Mouse (Mus musculus) hindbrain, embryonic 16.5 days (tissue): Measurements from ENCODE around the gene Krt34. TPM values are rescaled to one million over a fixed set of nuclear protein-coding genes. Genes with fewer than 3 reads are reported as not detected.

Experiments
- ATAC-seq: fragments of 200-750 bp; cut with Nextera tagmentation; 2 replicates; pipeline ENCODE4 v1.8.0; 2017; ENCODE audit warnings: moderate TSS enrichment, moderate library complexity
- H3K27ac ChIP-seq: fragments of 300-500 bp; sonication (generic); 2 replicates; pipeline ENCODE4 v1.5.1; 2014; ENCODE audit warnings: low read depth, mild to moderate bottlenecking, control low read depth, low read length, moderate library complexity
- H3K27me3 ChIP-seq: fragments of 300-500 bp; sonication (generic); replicated peaks from 2 replicates; pipeline ENCODE4 v1.6.1; 2014; ENCODE audit warnings: low read length; ENCODE audit not compliant: control insufficient read depth, insufficient read depth
- H3K36me3 ChIP-seq: fragments of 300-500 bp; sonication (generic); 2 replicates; pipeline ENCODE4 v1.6.1; 2014; ENCODE audit warnings: mild to moderate bottlenecking, low read length, moderate library complexity, mixed read lengths; ENCODE audit not compliant: control insufficient read depth, insufficient read depth
- H3K4me1 ChIP-seq: fragments of 300-500 bp; sonication (generic); 2 replicates; pipeline ENCODE4 v1.6.1; 2014; ENCODE audit warnings: low read depth, low read length; ENCODE audit not compliant: control insufficient read depth, insufficient read depth
- H3K4me2 ChIP-seq: fragments of 300-500 bp; sonication (generic); 2 replicates; pipeline ENCODE4 v1.6.1; 2014; ENCODE audit warnings: mild to moderate bottlenecking, low read length, control low read depth, moderate library complexity
- H3K4me3 ChIP-seq: fragments of 300-500 bp; sonication (generic); 2 replicates; pipeline ENCODE4 v1.5.1; 2014; ENCODE audit warnings: mild to moderate bottlenecking, low read length, control low read depth, moderate library complexity
- H3K9ac ChIP-seq: fragments of 300-500 bp; sonication (generic); 2 replicates; pipeline ENCODE4 v1.6.1; 2014; ENCODE audit warnings: low read depth, mild to moderate bottlenecking, control low read depth, low read length, moderate library complexity
- H3K9me3 ChIP-seq: fragments of 300-500 bp; sonication (generic); 2 replicates; pipeline ENCODE4 v1.6.1; 2014; ENCODE audit warnings: mild to moderate bottlenecking, low read length, moderate library complexity; ENCODE audit not compliant: control insufficient read depth
- WGBS: fragments of 180-500 bp; shearing (Covaris S2); extraction: QIAGEN DNeasy Blood & Tissue Kit; methylation state at CpG from one replicate; pipeline ENCODE4 v1.1.7; 2014; 5-methylcytosine and 5-hydroxymethylcytosine counted together
- polyA plus RNA-seq: library from polyadenylated mRNA; unstranded; fragments of >200 nt; fragmentation: Nextera tagmentation; extraction: Ambion mirVana; gene quantifications from 2 replicates; pipeline ENCODE4 v1.2.1, GENCODE M21; 2015

Gene Krt34
- polyA plus RNA-seq, 1 experiment from 2014 or later: not detected

DNA sequence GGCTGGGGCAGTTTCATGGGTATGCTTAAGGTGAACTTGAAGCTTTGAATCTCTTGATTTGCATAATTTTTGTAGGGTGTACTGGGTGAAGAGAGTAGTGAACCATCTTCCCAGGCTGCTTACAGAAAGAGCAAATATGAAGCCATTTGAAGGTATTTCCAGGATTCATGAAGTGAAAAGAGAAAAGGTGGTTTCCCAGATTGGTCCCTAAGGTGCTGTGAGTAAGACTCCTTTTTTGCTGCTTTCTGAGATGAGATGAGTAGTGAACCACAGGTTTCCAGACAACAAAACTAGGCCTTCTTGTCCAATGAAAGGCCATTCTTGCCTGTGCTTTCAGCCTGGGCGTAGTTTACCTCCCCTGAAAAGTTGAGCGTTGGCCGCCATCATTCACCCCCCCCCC, 52.8 kb downstream of the Krt34 start:
- 95% methylated on average over 3 of the region's 3 CpGs for WGBS
- Histone ChIP-seq H3K9ac (no peak overlapping the region), H3K36me3 (no peaks in the 10 kb centered on the region), H3K27me3 (no peaks in the 10 kb centered on the region), H3K27ac (no peak overlapping the region), H3K9me3 (no peaks in the 10 kb centered on the region), H3K4me3 (no peak overlapping the region), H3K4me2 (no peak overlapping the region), H3K4me1 (peaks cover 6% of the 10 kb centered on the region; the same call in 1 of the 2 replicates)
- no peak for ATAC-seq

Other genes starting within 250 kb of the Krt34 start
- gene Gm11596, start 248.1 kb downstream of the Krt34 start, polyA plus RNA-seq: not detected in 2 replicates
- gene Gm11569, start 242.6 kb downstream of the Krt34 start, polyA plus RNA-seq: not detected in 2 replicates
- not detected in 2 replicates for gene Gm11554, start 237.1 kb downstream of the Krt34 start, polyA plus RNA-seq
- not detected in 2 replicates for gene Krtap4-13, start 231.7 kb downstream of the Krt34 start, polyA plus RNA-seq
- gene Gm11564, start 225.9 kb downstream of the Krt34 start, polyA plus RNA-seq: not detected in 2 replicates
- gene 2300003K06Rik, start 203.5 kb downstream of the Krt34 start, polyA plus RNA-seq: not detected in 2 replicates
- not detected in 2 replicates for gene Krtap4-16, start 189.9 kb downstream of the Krt34 start, polyA plus RNA-seq
- not detected in 2 replicates for gene Gm11568, start 183.6 kb downstream of the Krt34 start, polyA plus RNA-seq
- gene Gm11559, start 177.1 kb downstream of the Krt34 start, polyA plus RNA-seq: not detected in 2 replicates
- gene Krtap9-1, start 168.2 kb downstream of the Krt34 start, polyA plus RNA-seq: not detected in 2 replicates
- not detected in 2 replicates for gene Gm11567, start 162.4 kb downstream of the Krt34 start, polyA plus RNA-seq
- not detected in 2 replicates for gene Krtap31-1, start 133.6 kb downstream of the Krt34 start, polyA plus RNA-seq
- not detected in 2 replicates for gene Gm11565, start 126.8 kb downstream of the Krt34 start, polyA plus RNA-seq
- gene Krtap31-2, start 105.3 kb downstream of the Krt34 start, polyA plus RNA-seq: not detected in 2 replicates
- gene Krtap9-5, start 93.1 kb downstream of the Krt34 start, polyA plus RNA-seq: not detected in 2 replicates
- gene Krtap29-1, start 62.5 kb downstream of the Krt34 start, polyA plus RNA-seq: not detected in 2 replicates
- 0.15 TPM in 1 of 2 replicates, not detected in the other for gene Krtap16-1, start 55.0 kb downstream of the Krt34 start, polyA plus RNA-seq
- gene Krtap17-1, start 47.6 kb downstream of the Krt34 start, polyA plus RNA-seq: 1.1 and 1.7 TPM in 2 replicates
- gene Krt33a, start 25.3 kb downstream of the Krt34 start, polyA plus RNA-seq: not detected in 2 replicates
- gene Krt33b, start 11.7 kb downstream of the Krt34 start, polyA plus RNA-seq: 0.12 and 0.13 TPM in 2 replicates
- gene Krt31, start 9.0 kb upstream of the Krt34 start, polyA plus RNA-seq: not detected in 2 replicates
- gene Krt32, start 46.7 kb upstream of the Krt34 start, polyA plus RNA-seq: not detected in 2 replicates
- not detected in 2 replicates for gene Krt35, start 54.7 kb upstream of the Krt34 start, polyA plus RNA-seq
- not detected in 2 replicates for gene Krt36, start 64.1 kb upstream of the Krt34 start, polyA plus RNA-seq
- gene Krt13, start 80.0 kb upstream of the Krt34 start, polyA plus RNA-seq: 0.09 and 0.26 TPM in 2 replicates
- 0.69 and 1.0 TPM in 2 replicates for gene Krt15, start 94.4 kb upstream of the Krt34 start, polyA plus RNA-seq
- 2.3 and 3.0 TPM in 2 replicates for gene Krt19, start 107.1 kb upstream of the Krt34 start, polyA plus RNA-seq
- gene Krt9, start 151.7 kb upstream of the Krt34 start, polyA plus RNA-seq: 0.08 TPM in 1 of 2 replicates, not detected in the other
- gene Krt14, start 166.0 kb upstream of the Krt34 start, polyA plus RNA-seq: 0.55 TPM in 1 of 2 replicates, not detected in the other
- gene Krt16, start 207.3 kb upstream of the Krt34 start, polyA plus RNA-seq: not detected in 2 replicates
- gene Krt17, start 219.5 kb upstream of the Krt34 start, polyA plus RNA-seq: 0.36 and 0.70 TPM in 2 replicates
- gene Krt42, start 228.3 kb upstream of the Krt34 start, polyA plus RNA-seq: not detected in 2 replicates